Mouse (Mus musculus): ENCODE measurements around the gene Pars2. TPM values are rescaled to one million over a fixed set of nuclear protein-coding genes. Genes with fewer than 3 reads are reported as not detected.

The Pars2 gene
- polyA plus RNA-seq, 1 experiment from 2014 or later: 15.0 TPM

- WGBS: 28% methylated on average over 28 of the region's 28 CpGs
- H3K36me3 ChIP-seq: no peaks in the 10 kb centered on the region
- H3K4me3 ChIP-seq (replicated peaks): peak overlapping the region; percentile 27
- no peaks in the 10 kb centered on the region for H3K9me3 ChIP-seq
- no peak for ATAC-seq
- peaks cover 10% of the 10 kb centered on the region; the same call in 1 of the 2 replicates for H3K4me1 ChIP-seq (replicated peaks)
- no peak overlapping the region for H3K27ac ChIP-seq
- peak overlapping the region; percentile 54 for H3K4me2 ChIP-seq (replicated peaks)
- peak overlapping the region; percentile 18 for H3K9ac ChIP-seq
- H3K27me3 ChIP-seq (replicated peaks): peaks cover 27% of the 10 kb centered on the region
Observed at GRCm38 (mm10) chr4:106622712-106623111, 28.2 kb upstream of the Pars2 start.

DNA sequence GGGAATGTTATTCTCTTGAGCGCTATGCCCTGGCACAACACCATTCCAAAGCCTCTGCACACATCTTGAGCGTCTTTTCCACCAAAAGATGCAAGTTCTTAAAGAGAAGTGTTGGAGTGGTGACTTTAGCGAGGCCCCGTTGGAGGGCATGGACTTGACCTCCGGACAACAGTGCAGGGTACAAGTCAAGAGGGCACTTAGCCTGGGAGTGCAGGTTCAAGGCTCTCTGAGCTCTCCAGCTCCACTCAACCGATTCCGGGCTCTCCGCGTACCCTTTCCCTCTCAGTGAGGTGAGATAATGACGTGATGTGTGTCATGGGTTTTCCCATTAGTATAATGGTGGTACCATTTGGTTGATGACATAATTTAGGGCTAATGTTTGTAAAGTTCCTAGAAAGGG, 26.6 kb upstream of the Pars2 start:
- no peak for ATAC-seq
- Histone ChIP-seq H3K4me3 (replicated peaks) (no peak overlapping the region), H3K36me3 (no peaks in the 10 kb centered on the region), H3K4me2 (replicated peaks) (no peak overlapping the region), H3K27ac (no peak overlapping the region), H3K9me3 (no peaks in the 10 kb centered on the region), H3K9ac (no peak overlapping the region), H3K27me3 (replicated peaks) (peaks cover 27% of the 10 kb centered on the region), H3K4me1 (replicated peaks) (peaks cover 22% of the 10 kb centered on the region; the same call in 1 of the 2 replicates)
- WGBS: 92% methylated on average over 10 of the region's 10 CpGs

DNA sequence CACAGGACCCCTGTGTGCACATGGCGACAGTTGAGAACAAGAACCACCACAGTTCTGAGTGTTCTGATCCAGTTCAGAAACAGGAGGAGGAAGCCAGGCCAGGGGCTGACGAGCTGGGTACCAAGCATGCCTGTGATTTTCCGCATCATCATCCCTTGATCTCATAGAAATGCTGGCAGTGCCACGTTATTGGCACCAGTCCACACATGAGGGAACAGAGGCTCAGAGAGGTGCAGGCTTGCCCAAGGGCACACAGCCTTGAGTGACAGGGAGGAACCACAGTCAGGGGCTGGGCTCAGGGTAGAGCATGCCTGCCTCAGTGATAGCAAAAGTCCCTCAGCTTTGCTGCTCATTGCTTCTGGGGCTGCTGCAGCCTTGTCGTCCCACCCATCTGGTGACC, 23.1 kb upstream of the Pars2 start:
- H3K4me3 ChIP-seq (replicated peaks): no peak overlapping the region
- no peak overlapping the region for H3K9ac ChIP-seq
- no peak for ATAC-seq
- H3K4me1 ChIP-seq (replicated peaks): peaks cover 27% of the 10 kb centered on the region
- H3K27ac ChIP-seq: no peak overlapping the region
- 75% methylated on average over 5 of the region's 5 CpGs for WGBS
- H3K36me3 ChIP-seq: no peaks in the 10 kb centered on the region
- peaks cover 16% of the 10 kb centered on the region for H3K27me3 ChIP-seq (replicated peaks)
- no peaks in the 10 kb centered on the region for H3K9me3 ChIP-seq
- no peak overlapping the region for H3K4me2 ChIP-seq (replicated peaks)

DNA sequence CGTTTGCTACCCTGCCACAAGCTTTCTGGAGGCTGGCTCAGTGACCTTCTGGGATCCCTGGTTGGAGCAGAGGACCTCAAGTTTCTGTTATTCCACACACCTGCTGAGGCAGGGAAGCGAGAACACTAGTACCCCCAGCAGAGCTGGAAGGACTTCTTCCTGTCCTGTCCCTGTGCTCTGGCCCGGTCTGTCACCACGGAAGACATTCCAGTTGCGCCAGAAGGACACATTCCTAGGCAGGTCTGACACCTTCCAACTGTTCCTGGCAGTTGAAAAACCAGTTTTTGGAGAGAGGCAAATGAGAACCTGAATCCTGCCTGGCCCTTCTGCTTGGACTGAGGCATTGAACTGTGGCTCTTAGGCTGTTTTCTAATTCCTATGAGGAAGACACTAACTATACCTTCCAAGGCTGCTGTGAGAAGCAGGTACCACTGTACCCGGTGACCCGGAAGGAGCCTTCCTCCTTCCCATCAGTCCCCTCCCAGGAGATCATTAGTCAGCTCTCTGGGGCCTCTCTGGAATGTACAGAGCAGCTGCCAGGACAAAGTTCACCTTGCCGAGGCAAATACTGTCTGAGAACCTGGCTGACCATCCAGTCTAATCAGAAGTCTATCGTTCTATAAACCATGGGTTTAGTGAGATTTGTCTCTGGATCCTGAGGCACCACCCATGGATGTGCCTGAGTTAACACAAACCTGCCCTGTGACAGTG, 22.1 kb upstream of the Pars2 start:
- 27% methylated on average over 9 of the region's 9 CpGs for WGBS
- Histone ChIP-seq H3K9me3 (no peaks in the 10 kb centered on the region), H3K4me1 (replicated peaks) (peaks cover 30% of the 10 kb centered on the region), H3K4me3 (replicated peaks) (no peak overlapping the region), H3K4me2 (replicated peaks) (peak overlapping the region; percentile 19; the same call in 1 of the 2 replicates), H3K27ac (peak overlapping the region; percentile 76), H3K9ac (no peak overlapping the region), H3K36me3 (no peaks in the 10 kb centered on the region), H3K27me3 (replicated peaks) (peaks cover 6% of the 10 kb centered on the region)
- ATAC-seq: peak; percentile 89

DNA sequence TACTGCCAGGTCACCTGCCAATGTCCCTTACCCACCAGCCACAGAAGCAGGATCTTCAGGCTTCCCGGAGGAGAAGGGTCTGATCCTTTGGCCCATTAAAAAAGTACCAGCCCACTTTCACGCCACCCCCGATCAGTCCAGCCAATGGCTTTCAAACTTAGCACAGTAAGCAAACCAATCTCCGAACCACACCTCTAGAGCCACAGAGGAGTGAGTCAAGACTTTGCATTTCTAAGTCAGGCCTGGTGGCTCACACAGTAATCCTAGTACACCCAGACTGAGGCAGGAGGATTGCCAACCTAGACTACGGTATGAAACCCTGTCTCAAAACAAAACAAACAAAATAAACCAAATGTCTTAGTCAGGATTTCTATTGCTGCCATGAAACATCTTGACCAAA, 21.5 kb upstream of the Pars2 start:
- Histone ChIP-seq H3K27me3 (replicated peaks) (peaks cover under 1% of the 10 kb centered on the region; the same call in 1 of the 2 replicates), H3K4me2 (replicated peaks) (peak overlapping the region; percentile 19; the same call in 1 of the 2 replicates), H3K9me3 (no peaks in the 10 kb centered on the region), H3K36me3 (no peaks in the 10 kb centered on the region), H3K27ac (peak overlapping the region; percentile 76), H3K4me3 (replicated peaks) (no peak overlapping the region), H3K4me1 (replicated peaks) (peaks cover 30% of the 10 kb centered on the region), H3K9ac (no peak overlapping the region)
- peak; percentile 42 for ATAC-seq
- WGBS: 51% methylated on average over 5 of the region's 5 CpGs

- 22% methylated on average over 14 of the region's 14 CpGs for WGBS
- ATAC-seq: 0 out of 2 replicates have a peak, but pooled peaks have one; percentile 12
- Histone ChIP-seq H3K4me3 (replicated peaks) (no peak overlapping the region), H3K4me2 (replicated peaks) (no peak overlapping the region), H3K27me3 (replicated peaks) (no peaks in the 10 kb centered on the region), H3K9ac (no peak overlapping the region), H3K27ac (no peak overlapping the region; the same call in 1 of the 2 replicates), H3K36me3 (no peaks in the 10 kb centered on the region), H3K4me1 (replicated peaks) (peaks cover 30% of the 10 kb centered on the region), H3K9me3 (no peaks in the 10 kb centered on the region)
Observed at GRCm38 (mm10) chr4:106630333-106631220, 20.3 kb upstream of the Pars2 start.

GRCm38 (mm10) chr4:106632313-106632712, 18.6 kb upstream of the Pars2 start:
- Histone ChIP-seq H3K9ac (no peak overlapping the region), H3K36me3 (no peaks in the 10 kb centered on the region), H3K4me3 (replicated peaks) (no peak overlapping the region), H3K27ac (no peak overlapping the region), H3K4me1 (replicated peaks) (peaks cover 30% of the 10 kb centered on the region), H3K9me3 (no peaks in the 10 kb centered on the region), H3K27me3 (replicated peaks) (no peaks in the 10 kb centered on the region), H3K4me2 (replicated peaks) (no peak overlapping the region)
- no peak for ATAC-seq
- WGBS: 22% methylated on average over 2 of the region's 3 CpGs

DNA sequence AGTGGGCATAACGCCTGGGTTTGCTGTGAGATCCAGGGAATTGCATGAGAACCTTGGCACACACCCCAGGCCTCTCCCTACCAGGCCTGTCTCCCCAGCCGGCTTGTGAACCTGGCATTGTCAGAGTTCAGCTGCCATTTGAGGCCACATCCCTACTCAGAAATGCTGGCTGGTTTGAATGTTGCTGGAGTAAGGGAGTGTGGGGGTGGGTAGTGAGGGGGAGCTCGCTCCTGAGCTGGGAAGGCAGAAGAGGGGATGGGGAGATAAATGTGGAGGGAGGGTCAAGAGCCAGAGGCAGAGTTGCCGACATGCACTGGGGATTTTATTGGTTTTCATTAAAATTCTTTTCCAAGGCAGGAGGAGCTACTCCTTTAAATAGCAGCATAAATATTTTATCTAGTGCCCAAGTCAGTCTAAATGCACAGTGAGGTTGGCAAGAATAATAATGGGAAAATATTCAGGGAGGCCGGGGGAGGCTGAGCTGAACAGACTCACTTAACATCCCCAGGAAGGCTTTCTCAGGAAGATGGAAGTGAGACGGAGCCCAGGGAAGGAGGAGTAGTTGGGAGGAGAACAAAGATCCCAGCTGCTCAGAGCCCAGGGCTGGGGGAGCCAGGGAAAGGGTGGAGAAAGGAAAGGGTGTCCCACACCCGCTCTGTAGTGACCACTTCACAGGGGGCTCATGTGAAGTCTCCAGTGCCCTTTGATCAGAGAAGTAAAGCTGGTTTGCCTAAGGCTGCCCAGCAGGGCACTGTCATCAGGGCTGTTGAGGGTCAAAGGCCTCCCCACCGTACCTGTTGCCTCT, 17.4 kb upstream of the Pars2 start:
- ATAC-seq: no peak
- WGBS: 33% methylated on average over 8 of the region's 8 CpGs
- no peaks in the 10 kb centered on the region for H3K9me3 ChIP-seq
- H3K27ac ChIP-seq: peak overlapping the region; percentile 60
- peaks cover 22% of the 10 kb centered on the region for H3K4me1 ChIP-seq (replicated peaks)
- H3K4me3 ChIP-seq (replicated peaks): no peak overlapping the region
- H3K36me3 ChIP-seq: no peaks in the 10 kb centered on the region
- H3K9ac ChIP-seq: no peak overlapping the region
- no peaks in the 10 kb centered on the region for H3K27me3 ChIP-seq (replicated peaks)
- H3K4me2 ChIP-seq (replicated peaks): no peak overlapping the region

- no peaks in the 10 kb centered on the region for H3K36me3 ChIP-seq
- H3K4me3 ChIP-seq (replicated peaks): no peak overlapping the region
- H3K27me3 ChIP-seq (replicated peaks): no peaks in the 10 kb centered on the region
- peak overlapping the region; percentile 60; the same call in 1 of the 2 replicates for H3K27ac ChIP-seq
- H3K9me3 ChIP-seq: no peaks in the 10 kb centered on the region
- H3K4me2 ChIP-seq (replicated peaks): no peak overlapping the region
- ATAC-seq: no peak
- peaks cover 20% of the 10 kb centered on the region for H3K4me1 ChIP-seq (replicated peaks)
- 44% methylated on average over 9 of the region's 9 CpGs for WGBS
- H3K9ac ChIP-seq: no peak overlapping the region
Observed at GRCm38 (mm10) chr4:106634086-106634479, 16.8 kb upstream of the Pars2 start.

GRCm38 (mm10) chr4:106643483-106644217, 7.2 kb upstream of the Pars2 start:
- 8% methylated on average over 8 of the region's 8 CpGs for WGBS
- H3K27ac ChIP-seq: peak overlapping the region; percentile 71
- 0 out of 2 replicates have a peak overlapping the region, but pooled peaks have one; percentile 13 for H3K9ac ChIP-seq

DNA sequence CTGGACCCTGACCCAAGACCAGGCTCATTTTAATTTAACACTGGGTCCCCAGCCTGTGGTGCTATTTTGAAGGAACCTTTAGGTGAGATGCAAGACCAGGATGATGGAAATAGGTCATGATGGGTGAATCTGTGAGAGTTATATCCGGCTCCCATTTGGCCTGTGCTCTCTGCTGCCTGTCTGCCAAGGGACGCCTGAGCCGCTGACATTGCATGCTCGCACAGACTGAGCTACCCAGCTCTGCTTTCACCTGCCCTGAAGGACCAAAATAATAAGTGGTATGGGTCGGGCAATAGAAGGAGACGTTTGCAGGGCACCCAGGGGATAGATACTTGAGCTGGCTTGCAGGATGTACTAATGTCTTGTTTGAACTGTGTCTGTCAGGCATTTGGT, 6.7 kb upstream of the Pars2 start:
- Histone ChIP-seq H3K9ac (0 out of 2 replicates have a peak overlapping the region, but pooled peaks have one; percentile 13), H3K9me3 (no peaks in the 10 kb centered on the region), H3K4me2 (replicated peaks) (no peak overlapping the region), H3K27ac (peak overlapping the region; percentile 71), H3K36me3 (no peaks in the 10 kb centered on the region), H3K4me1 (replicated peaks) (peaks cover 20% of the 10 kb centered on the region), H3K27me3 (replicated peaks) (no peaks in the 10 kb centered on the region), H3K4me3 (replicated peaks) (no peak overlapping the region)
- WGBS: 58% methylated on average over 6 of the region's 6 CpGs
- no peak for ATAC-seq

More at GRCm38 (mm10) chr4:106643483-106644217, 7.2 kb upstream of the Pars2 start:
- Histone ChIP-seq H3K9me3 (no peaks in the 10 kb centered on the region), H3K36me3 (no peaks in the 10 kb centered on the region), H3K4me1 (replicated peaks) (peaks cover 20% of the 10 kb centered on the region), H3K4me2 (replicated peaks) (peak overlapping the region; percentile 42), H3K27me3 (replicated peaks) (no peaks in the 10 kb centered on the region), H3K4me3 (replicated peaks) (no peak overlapping the region)
- ATAC-seq: peak; percentile 82
